Mouse (Mus musculus): ENCODE data around the gene Bend4.
A peak's percentile ranks its signal among the peaks of the same experiment; 100 is the strongest.

The Bend4 gene

DNA sequence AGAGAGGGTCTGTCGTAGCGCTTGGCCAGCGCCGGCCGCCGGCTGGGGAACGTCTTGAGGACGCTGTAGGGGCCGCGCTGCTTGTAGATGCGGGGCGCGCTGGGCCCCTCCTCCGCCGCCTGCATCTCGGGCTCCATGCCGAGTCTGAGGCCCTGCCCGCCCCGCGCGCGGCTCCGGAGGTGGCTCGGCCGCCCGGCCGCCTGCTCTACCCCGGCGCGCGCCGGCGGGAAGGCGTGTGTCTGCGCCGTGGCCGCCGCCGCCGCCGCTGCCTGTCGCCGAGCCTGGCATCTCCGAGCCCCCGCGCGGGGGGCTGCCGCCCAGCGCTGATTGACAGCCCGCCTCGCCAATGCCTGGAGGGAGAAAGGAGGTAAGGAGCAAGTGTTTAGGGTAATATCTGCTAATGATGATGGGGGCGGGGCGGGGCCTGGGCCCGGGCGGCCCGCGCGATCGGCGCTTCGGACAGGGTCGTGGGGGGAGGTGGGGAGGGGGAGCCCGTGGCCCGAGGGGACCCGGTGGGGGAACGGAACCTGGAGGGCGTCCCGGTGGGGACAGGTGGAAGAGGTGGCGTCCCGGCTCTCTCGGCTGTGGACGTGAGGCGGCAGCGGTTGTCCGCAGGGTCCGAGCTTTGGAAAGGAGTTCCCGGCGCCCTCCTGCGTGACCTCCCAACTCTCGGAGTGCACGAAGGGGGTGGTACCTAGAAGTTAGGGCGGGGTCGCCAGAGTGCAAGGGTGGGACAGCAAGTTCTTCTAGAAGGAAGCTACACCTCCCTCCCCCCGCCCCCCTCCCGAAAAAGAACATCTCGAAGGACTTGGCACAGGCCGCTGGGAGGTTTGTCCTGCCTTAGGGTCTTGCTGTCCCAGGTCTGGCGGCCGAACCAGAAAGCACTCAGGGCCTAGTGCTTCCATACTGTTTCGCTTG, at the start of gene Bend4:
TSS of gene Bend4 (minus strand) at position 868 of the 918 bp plus-strand sequence.
- DNase-seq (ENCODE audit: low spot score in 2 of 2) = peak; percentile 72 to 79

DNA sequence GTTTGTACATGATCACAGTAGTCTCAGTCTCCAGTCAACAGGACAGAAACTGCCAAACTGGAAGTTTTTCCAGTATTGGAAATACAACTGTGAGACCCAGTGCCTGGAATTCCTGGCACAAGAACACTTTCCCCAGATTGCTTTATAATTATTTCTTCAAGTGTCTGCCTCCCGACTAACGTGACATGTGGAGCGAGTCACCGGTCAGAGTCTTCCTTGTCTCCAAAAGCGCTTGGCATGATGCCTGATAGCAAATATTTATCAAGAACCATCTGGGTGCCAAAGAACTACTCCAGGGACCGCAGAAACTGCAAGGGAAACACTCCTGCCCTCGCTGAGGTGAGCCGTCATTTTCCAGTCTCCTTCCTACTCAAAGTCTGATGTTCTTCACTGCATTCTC, 45.6 kb upstream of the Bend4 start:
- no peak for DNase-seq (ENCODE audit: low spot score in 2 of 2)

DNA sequence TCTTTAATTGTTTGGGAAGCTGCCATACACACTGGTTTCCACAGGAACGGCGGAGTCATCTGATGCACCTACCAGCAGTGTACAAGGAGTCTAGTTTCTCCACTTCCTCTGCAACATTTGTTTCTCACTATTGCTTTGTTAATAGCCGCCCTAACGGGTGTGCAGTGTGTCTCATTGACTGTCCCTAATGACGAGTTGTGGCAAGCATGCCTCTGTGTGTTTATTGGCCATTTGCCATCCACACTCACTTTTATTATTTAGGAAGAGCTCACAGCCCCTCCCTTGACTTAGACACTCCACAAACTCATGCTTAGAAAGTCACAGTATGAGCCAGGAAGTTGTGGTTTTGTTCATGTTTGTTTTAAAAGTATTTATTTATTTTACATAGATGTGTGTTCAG, 45.0 kb upstream of the Bend4 start:
- no peak for DNase-seq (ENCODE audit: low spot score in 2 of 2)

DNA sequence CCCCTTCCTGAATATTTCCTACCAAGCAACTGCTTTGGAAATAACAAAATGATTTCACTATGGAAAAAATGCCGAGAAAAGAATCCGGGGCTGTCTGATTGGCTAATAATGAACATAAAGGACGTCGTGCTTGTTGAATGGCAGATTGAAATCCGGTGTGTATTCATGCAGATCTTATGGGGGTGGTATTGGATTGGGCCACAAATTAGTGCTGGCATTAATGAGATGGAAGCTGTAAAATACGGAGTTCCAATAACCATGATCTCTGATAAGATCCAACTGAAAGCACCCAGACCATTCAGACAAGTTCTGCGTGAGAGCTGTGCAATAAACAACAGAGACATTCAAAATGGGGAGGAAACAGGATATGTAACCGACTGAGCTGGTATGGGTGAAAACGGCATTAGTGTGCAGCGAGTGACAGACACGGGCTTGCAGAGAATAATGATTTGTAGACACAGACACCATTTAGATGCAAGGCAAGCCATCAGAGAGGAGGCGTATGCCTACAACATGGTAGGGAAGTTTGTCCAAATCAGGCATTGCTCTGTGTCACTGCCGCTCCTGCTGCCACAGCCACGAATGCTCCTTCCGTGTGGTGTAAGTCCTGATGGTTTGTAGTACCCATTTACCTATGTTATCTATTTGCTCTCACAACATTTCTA, 38.9 kb upstream of the Bend4 start:
- DNase-seq (ENCODE audit: low spot score in 2 of 2) = no peak

DNA sequence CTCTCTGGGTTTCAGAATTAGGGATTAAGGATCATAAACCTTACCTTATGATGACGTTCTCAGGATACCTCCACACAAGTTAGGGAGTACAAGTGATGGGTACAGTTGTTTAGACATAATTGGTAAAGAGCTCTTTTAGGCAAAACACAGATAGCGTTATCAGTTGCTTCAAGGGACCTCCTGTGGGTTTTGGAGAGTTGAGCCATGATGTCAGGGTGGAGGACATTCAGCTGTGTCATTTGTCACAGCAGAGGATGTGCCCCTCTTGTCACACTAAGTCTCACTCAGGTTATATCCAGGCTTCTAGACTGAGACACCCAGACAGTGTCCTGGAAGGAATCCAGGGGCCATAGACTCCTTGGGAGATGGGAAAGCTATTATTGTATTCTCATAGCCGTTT, 36.8 kb upstream of the Bend4 start:
- no peak for DNase-seq (ENCODE audit: low spot score in 2 of 2)

DNA sequence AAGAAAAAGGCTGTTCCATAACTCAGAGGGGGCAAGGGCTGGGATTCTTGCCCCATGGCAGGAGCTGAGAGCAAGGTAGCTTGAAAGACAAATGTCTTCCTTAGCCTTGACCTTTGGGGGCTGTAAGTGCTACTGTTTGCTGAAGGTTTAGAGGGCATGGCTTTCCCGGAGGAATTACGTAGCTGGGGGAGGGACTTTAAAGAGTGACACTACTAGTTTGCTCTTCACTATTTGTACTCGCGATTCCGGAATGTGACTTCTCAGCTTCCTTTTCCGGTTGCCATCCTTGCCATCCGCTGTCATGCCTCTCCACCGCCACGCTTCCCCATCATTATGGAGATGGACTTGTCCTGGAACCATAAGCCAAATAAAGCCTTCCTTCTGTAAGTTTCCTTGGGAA, 35.5 kb upstream of the Bend4 start:
- no peak for DNase-seq (ENCODE audit: low spot score in 2 of 2)

DNA sequence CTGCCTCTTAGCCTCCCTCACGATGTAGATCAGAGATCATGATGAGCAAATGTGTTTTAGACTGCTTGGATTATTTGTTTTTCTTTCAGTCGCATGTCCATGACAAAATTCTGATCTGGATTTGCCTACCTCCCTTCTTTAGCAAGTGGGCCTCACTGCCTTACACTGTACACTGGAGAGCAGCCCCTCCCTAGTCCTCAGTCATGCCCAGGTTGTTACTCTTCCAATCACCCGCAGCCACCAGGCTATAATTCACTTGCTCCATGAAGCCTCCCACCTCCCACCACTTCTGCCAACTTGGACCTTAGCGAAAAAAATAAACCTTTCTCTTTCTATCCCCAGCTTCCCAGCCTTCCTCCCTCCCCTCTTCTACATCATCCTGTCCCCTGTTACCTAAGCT, 34.2 kb upstream of the Bend4 start:
- DNase-seq (ENCODE audit: low spot score in 2 of 2) = no peak

DNA sequence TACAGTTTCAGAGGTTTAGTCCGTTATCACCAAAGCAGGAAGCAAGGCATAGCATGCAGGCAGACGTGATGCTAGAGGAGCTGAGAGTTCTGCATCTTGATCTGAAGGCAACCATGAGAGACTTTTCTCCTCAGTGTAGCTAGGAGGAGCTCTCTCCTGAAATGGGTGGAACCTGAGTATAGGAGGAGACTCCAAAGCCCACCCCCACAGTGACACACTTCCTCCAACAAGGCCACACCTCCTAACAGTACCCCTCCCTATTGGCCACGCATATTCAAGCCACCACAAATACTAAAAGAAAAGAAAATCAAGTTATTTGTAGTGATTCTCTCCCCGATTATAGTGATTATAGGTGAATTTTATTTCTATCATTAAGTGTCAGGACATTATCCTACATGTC, 28.7 kb upstream of the Bend4 start:
- DNase-seq (ENCODE audit: low spot score in 2 of 2) = no peak

DNA sequence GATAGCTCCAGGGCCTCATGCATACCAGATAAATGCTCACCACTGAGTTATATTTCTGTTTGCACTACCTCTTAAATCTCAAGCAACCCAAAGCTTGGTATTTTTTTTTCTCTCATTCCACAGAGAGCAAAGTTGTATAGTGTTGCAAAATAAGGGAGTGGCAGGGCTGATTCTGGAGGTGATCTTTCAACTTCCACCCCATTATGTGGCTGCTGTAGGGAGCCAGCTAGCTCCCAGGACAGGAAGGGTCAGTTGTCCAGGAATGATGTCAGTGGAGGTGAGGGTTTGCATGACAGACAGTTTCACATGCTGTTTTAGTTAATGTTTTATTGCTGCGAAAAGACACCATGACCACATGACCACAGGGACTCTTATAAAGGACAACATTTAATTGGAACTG, 26.2 kb upstream of the Bend4 start:
- no peak for DNase-seq (ENCODE audit: low spot score in 2 of 2)

DNA sequence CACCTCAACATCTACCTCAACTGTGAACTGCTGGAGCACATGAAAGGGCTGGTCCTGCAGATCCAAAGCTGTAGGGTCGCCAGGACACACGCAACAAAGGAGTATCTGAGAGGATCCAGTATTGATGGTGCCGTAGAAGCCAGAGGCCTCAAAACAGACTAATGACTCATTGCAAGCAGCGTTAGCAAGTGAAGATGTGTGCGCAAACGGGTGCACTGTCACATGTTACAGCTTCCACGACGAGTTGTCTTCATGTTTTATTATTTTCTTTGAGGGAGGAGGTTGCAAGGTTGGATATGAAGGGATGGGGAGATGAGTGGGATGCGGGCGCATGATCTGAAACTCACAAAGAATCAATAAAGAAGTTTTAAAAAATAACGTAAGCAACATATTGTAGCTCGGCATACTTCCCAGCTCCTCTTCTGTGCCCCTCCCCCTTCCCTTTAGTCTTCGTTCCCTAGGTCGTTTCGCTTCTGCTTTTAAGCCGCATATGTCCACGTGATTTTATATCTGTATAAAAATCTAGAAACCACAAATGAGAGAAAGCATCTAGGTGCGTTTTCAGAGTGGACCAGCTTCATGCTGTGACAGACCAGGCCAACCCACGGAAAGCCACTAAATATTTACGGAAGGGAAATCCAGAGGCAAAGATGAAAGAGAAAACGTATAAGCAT, 22.0 kb upstream of the Bend4 start:
- no peak for DNase-seq (ENCODE audit: low spot score in 2 of 2)

DNA sequence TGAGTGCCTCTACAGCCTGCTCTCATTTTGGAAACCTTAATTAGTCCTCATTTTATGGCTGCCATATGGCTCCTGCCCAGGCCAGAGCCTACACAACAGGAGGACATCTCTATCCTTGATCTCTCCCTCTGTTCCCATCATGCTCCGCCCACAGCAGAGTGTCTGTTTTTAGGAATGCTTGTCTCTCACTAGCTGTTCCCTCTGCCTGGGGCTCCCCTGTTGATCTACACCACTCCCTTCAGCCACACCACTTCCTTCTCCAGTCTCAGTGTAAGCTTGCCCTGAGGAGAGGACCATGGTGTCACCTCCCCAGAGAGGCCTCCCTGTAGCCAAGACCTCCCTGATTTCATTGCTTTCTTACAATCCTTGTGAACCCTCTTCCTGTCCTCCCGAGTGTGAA, 18.4 kb upstream of the Bend4 start:
- no peak for DNase-seq (ENCODE audit: low spot score in 2 of 2)

DNA sequence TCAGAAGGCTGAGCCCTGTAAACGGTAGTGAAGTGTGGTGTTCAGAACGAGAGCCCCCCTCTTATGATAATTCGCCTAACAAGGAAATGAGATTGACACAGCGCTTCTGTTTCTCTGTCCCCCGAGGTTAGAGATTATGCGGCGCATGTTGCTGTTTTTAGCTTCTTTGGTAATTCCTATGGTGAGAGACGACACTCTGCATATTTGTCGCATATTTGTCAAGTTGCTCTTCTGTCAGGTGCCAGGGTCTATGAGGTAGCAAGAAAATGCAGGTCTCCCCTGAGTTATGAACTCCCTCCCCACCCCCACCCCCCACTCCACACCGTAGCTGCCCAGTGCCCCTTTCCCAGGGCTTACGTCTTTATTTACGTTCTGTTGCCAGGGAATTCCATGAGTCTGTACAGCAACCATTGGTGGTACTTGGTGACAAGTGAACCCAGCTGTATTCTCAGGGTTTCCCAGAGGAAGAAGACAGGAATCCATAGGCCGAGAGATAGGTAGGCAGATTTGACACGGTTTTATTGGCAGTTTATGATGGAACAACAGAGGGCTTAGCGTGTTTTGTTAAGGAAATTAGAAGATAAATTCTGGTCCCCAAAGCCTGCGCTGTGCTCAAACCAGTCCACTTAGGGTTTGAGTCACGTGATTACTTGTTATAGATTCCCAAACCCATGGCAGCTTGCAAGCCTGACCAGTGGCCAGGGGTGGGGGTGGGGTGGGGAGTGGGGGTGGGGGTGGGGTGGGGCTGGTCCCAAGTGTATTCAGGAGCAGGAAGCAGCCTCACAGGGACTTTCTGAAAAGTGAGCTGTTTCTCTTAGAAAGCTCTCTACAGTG, 16.3 kb upstream of the Bend4 start:
- no peak for DNase-seq (ENCODE audit: low spot score in 2 of 2)

DNA sequence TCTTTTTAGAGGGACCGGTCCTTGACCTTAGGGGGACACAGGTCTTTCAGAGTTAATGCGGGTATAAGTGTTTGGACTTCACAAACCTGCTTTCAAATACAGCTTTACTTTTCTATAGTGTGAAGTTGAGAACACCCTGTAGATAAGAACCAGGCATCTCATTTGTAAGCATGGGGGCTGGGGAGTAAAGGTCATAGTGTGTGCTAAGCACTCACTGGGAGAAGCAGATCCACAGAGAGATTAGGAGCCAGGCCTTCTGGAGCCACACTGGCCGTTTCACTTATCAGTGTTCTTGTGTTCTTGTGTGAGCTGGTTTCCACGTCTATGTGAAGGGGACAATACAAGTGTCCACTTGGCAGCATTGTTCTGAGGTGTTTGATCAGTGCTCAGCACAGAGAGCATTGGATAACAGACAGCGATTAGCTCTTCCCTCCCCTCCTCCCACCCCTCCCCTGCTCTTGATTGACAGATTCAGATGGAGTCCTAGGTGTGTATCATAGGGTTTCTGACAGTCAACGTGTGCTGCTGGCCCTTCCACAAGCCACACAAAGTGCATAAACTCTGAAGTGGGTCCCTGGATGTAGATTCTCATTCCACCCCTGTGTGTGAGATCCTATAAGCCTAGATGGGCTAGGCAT, 14.8 kb upstream of the Bend4 start:
- no peak for DNase-seq (ENCODE audit: low spot score in 2 of 2)

DNA sequence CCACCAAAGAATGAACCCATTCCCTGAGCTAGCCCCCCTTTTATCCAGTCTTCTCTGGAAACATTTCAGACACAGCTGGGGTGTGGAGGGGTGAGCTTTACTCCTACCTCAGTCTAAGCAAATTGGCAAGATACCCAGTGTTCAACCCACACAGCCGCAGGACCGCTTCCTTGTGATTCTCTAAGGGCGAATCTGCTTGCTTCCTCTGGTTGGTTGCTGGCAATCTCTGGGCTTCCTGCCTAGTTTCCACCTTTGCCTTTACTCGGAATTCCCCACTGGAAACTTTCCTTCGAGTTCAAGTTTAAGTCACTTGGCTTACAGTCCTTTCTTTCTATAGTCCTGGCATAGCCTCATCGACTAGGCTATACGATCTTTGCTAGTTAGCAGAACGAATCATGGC, 12.5 kb upstream of the Bend4 start:
- no peak for DNase-seq (ENCODE audit: low spot score in 2 of 2)

DNA sequence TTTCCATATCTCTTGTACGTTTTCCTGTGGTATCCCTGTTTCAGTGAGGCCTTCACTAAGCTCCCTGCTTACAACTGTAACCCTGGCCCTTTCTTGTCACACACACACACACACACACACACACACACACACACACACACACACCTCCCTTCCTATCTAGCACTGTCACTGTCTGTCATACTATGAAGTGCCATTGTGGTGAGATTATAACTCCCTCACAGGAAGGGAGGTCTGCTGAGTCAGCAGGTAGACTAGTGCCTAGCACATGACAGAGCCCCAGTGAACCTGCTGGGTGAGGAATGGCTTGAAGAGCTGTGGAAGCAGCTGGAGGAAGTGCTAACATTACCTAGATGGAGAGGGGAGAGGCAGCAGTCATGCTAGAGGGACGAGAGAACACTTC, 9.3 kb upstream of the Bend4 start:
- DNase-seq (ENCODE audit: low spot score in 2 of 2) = no peak

DNA sequence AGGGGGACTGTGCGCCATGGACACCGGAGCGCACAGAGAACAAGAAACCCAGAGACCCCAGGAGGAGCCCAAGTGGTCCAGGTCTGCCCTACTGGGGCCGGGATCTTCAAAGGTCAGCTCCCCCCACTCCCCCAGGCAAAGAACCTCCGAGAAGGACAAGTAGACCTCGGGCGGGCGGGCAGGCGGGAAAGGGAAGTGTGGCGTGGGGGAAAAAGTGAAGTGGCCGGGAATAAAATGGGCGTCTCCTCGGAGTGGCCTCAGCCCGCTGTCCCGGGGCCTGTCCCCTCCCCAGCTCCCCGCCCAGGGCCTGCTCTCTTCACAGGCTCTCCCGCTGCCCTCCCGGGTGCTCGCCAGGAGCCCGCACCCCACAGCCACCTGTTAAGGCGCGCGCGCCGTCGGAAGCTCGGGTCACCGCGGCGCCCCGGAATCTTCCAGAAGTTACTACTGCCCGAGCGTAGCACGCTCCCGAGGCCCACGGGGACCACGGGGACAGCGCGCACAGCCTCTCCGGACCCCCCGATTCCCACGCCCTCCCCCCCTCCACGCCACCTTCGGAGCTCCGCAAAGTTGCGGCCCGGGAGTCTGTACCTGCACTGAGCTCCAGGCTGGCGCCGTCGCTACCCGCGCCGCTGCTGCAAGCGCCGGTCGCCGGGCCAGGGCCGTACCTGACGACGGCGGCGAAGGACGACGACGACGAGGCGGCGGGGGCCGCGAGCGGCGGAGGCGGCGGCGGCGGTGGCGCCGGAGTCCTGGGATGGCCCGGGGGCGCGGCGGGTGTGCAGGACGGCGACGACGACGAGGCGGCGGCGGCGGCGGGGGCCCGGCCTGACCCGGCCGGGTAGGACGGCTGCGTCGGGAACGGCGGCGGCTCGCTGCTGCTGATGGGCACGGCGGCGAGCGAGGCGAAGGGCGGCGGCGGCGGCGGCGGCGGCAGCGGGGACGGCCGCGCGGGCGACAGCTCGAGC, 1.4 kb downstream of the Bend4 start:
- DNase-seq (ENCODE audit: low spot score in 2 of 2) = no peak

DNA sequence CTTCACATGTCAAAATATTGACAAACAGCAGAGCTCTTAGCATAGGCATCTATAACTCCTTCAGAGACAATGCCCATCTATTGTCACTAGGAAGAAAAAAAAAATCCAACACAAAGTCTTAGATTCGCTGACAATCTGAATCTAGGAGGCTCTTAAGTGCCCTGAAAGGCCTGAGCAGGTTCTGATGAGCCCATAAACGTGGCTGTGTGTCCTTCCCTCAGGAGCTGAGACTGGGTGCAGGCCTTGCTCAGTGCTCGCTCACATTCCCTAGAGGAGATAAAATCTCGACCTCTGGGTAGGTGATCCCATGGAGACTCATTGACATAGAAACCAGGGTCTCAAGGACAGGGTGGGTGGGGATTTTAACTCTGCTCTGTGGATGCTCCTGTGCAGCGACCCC, 2.1 kb downstream of the Bend4 start:
- DNase-seq (ENCODE audit: low spot score in 2 of 2) = no peak

DNA sequence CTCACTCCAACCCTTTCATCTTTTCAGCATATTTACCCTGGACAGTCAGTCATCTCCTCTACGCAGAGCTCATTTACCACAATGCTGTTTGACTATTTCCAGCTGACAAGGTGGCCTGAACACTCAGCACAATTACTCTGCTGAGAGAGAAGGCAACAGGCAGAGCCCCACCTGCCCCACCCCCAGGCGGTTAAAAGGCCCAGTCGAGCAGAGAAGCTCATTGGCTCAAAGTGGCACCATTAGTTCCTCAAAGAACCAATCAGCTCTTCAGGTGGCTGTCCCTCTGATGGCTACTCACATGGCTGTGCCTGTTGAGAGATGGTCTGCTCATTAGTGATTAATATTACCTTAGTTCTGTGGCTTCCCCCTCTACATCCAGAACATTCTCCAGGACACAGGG, 3.5 kb downstream of the Bend4 start:
- DNase-seq (ENCODE audit: low spot score in 2 of 2) = no peak

DNA sequence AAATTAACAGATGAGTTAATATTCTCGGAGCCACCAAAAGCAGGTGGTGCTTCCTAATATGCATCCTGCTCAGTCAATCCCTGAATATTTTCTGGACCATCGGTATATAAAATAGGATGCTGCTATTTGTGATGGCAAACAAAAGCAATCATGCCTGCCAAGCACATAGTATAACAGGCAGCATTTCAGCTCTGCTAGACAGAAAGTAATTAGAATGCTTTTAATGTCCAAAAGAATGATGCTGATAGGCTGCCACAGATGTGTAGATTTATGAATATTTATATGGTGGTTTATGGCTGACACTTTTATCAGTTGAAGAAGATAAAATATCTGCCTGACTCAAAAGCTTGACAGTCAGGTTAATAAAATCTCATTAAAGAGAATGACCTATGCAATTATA, 4.1 kb downstream of the Bend4 start:
- no peak for DNase-seq (ENCODE audit: low spot score in 2 of 2)

DNA sequence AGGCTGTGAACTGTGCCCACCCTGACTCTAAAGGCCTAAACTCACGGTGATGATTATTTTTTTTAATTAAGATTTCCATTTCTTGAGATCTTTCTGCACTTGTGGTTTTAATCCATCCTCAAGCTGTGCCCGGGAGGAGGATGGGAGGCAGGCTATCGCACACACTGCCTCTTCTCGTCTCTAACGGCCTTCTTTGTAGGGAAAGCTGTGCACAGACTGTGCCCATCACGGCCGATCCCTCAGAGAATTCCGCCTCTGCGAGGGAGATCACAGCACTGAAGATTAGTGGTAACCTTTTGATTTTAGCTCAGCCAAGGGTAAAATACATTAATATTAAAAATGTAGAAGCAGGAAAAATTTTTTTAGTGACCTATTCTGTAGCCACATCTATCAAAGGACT, 4.8 kb downstream of the Bend4 start:
- DNase-seq (ENCODE audit: low spot score in 2 of 2) = no peak

All from frontal cortex, postnatal 10 days (tissue).